Mouse (Mus musculus) cortical plate, adult 2 months (tissue): ENCODE measurements around the gene Als2cl. TPM values are rescaled to one million over a fixed set of nuclear protein-coding genes. Genes with fewer than 3 reads are reported as not detected.

Source experiments
- H3K27ac ChIP-seq: fragments of 200-500 bp; 2 replicates; pipeline ENCODE4 v1.5.1; 2012; ENCODE audit warnings: low read length, control low read depth, inconsistent platforms; ENCODE audit not compliant: insufficient read depth
- H3K4me1 ChIP-seq: fragments of 200-500 bp; 2 replicates; pipeline ENCODE4 v1.6.1; 2011; ENCODE audit warnings: low read length; ENCODE audit not compliant: control insufficient read depth, insufficient read depth
- H3K4me3 ChIP-seq: fragments of 200-500 bp; 2 replicates; pipeline ENCODE4 v1.5.1; 2011; ENCODE audit warnings: mild to moderate bottlenecking, low read length, control low read depth; ENCODE audit not compliant: insufficient read depth
- CTCF ChIP-seq: fragments of 200-500 bp; IDR thresholded peaks from 2 replicates; pipeline ENCODE4 v1.5.1; 2011; ENCODE audit warnings: mild to moderate bottlenecking, control low read depth, low read length; ENCODE audit not compliant: insufficient read depth; ENCODE audit errors: extremely low read depth
- POLR2A ChIP-seq: fragments of 200-500 bp; IDR thresholded peaks from 2 replicates; pipeline ENCODE4 v1.6.1; 2011; ENCODE audit warnings: mild to moderate bottlenecking, low read length, control low read depth; ENCODE audit not compliant: insufficient read depth; ENCODE audit errors: extremely low read depth
- polyA plus RNA-seq: library from polyadenylated mRNA; depleted of rRNA; stranded (reverse); fragments of >200 nt; gene quantifications from 2 replicates; pipeline ENCODE4 v1.2.3, GENCODE M21; 2012

Gene Als2cl
- polyA plus RNA-seq, 1 experiment: 8.4 TPM

GRCm38 (mm10) chr9:110892552-110892951, 12.9 kb downstream of the Als2cl start:
- no peak overlapping the region for H3K4me3 ChIP-seq
- H3K27ac ChIP-seq: no peak overlapping the region
- no peak for TF ChIP-seq CTCF
- no peaks in the 10 kb centered on the region for H3K4me1 ChIP-seq

GRCm38 (mm10) chr9:110893429-110893828, 13.8 kb downstream of the Als2cl start:
- H3K4me1 ChIP-seq: no peaks in the 10 kb centered on the region
- TF ChIP-seq CTCF: no peak
- no peak overlapping the region for H3K4me3 ChIP-seq
- no peak overlapping the region for H3K27ac ChIP-seq

GRCm38 (mm10) chr9:110895507-110895906, 15.8 kb downstream of the Als2cl start:
- no peak overlapping the region for H3K27ac ChIP-seq
- H3K4me1 ChIP-seq: no peaks in the 10 kb centered on the region
- TF ChIP-seq POLR2A: no peak
- TF ChIP-seq CTCF: no peak
- H3K4me3 ChIP-seq: no peak overlapping the region

- H3K4me1 ChIP-seq: no peaks in the 10 kb centered on the region
- H3K4me3 ChIP-seq: no peak overlapping the region
- H3K27ac ChIP-seq: no peak overlapping the region
- TF ChIP-seq POLR2A (no peak), CTCF (no peak)
Observed at GRCm38 (mm10) chr9:110895994-110896393, 16.3 kb downstream of the Als2cl start.

- no peaks in the 10 kb centered on the region for H3K4me1 ChIP-seq
- TF ChIP-seq CTCF (no peak), POLR2A (no peak)
- no peak overlapping the region for H3K27ac ChIP-seq
- no peak overlapping the region for H3K4me3 ChIP-seq
Observed at GRCm38 (mm10) chr9:110896595-110896994, 16.9 kb downstream of the Als2cl start.

- no peak overlapping the region for H3K27ac ChIP-seq
- no peaks in the 10 kb centered on the region for H3K4me1 ChIP-seq
- no peak overlapping the region for H3K4me3 ChIP-seq
- TF ChIP-seq CTCF (no peak), POLR2A (no peak)
Observed at GRCm38 (mm10) chr9:110899451-110900008, 19.9 kb downstream of the Als2cl start.

- TF ChIP-seq POLR2A (no peak), CTCF (no peak)
- H3K27ac ChIP-seq: no peak overlapping the region
- no peaks in the 10 kb centered on the region for H3K4me1 ChIP-seq
- H3K4me3 ChIP-seq: no peak overlapping the region
Observed at GRCm38 (mm10) chr9:110901204-110901603, 21.5 kb downstream of the Als2cl start.

- no peak overlapping the region for H3K27ac ChIP-seq
- H3K4me1 ChIP-seq: no peaks in the 10 kb centered on the region
- TF ChIP-seq CTCF (no peak), POLR2A (no peak)
- no peak overlapping the region for H3K4me3 ChIP-seq
Observed at GRCm38 (mm10) chr9:110902271-110902670, 22.6 kb downstream of the Als2cl start.

GRCm38 (mm10) chr9:110907201-110907837, 27.6 kb downstream of the Als2cl start:
- Histone ChIP-seq H3K4me1 (no peaks in the 10 kb centered on the region), H3K27ac (no peak overlapping the region), H3K4me3 (no peak overlapping the region)
- TF ChIP-seq CTCF (no peak), POLR2A (no peak)

- Histone ChIP-seq H3K4me3 (no peak overlapping the region), H3K27ac (no peak overlapping the region), H3K4me1 (no peaks in the 10 kb centered on the region)
- TF ChIP-seq POLR2A (no peak), CTCF (no peak)
Observed at GRCm38 (mm10) chr9:110907838-110908630, 28.4 kb downstream of the Als2cl start.
